Mouse (Mus musculus): Measurements from ENCODE around the gene Dnal4. TPM values are rescaled to one million over a fixed set of nuclear protein-coding genes. Genes with fewer than 3 reads are reported as not detected.

Gene Dnal4
- total RNA-seq, 2 experiments from 2014 or later: 10.4 to 12.6 TPM

- no peak for DNase-seq
Observed at GRCm38 (mm10) chr15:79763601-79764246, 13.9 kb downstream of the Dnal4 start.

GRCm38 (mm10) chr15:79763001-79763400, 14.6 kb downstream of the Dnal4 start:
- DNase-seq: no peak

DNA sequence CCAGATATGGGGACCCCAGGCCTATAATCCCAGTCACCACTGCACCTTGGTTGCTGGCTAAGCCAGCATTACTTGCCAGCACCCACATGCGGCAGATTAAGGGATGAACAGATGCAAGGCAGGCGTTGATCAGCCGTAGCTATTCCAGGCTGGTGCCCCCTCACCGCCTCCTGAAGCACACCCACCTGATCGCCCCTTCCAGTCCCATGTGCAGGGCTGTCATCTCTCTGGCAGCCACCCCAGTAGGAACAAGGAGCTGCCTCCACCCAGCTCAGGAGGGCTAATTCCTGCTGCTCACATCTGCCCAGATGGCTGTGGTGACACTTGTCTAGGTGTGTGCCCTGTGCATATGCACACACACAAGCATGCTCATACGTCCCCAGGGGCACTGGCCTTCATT, 16.7 kb downstream of the Dnal4 start:
- DNase-seq: no peak

GRCm38 (mm10) chr15:79757118-79757517, 20.5 kb downstream of the Dnal4 start:
- DNase-seq: no peak

- DNase-seq: no peak
Observed at GRCm38 (mm10) chr15:79755977-79756625, 21.5 kb downstream of the Dnal4 start.

DNA sequence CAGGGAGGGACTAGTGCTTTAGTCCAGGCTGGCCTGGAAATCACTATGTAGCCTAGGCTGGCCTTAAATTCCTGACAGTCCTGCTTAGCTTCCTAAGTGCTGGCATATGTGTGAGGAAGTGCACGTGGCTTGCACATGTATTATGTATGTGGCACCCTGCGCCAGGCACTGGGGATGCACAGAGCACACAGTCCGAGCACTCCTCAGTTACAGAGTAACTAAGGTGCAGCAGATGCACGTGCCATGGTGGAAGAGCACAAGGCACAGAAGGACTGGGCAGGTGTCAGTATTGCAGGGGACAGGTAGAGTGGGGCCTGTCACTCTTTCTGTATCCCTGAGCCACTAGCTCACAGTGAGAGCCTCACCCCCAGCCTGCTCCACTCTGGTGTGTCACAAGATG, 22.5 kb downstream of the Dnal4 start:
- no peak for DNase-seq

DNA sequence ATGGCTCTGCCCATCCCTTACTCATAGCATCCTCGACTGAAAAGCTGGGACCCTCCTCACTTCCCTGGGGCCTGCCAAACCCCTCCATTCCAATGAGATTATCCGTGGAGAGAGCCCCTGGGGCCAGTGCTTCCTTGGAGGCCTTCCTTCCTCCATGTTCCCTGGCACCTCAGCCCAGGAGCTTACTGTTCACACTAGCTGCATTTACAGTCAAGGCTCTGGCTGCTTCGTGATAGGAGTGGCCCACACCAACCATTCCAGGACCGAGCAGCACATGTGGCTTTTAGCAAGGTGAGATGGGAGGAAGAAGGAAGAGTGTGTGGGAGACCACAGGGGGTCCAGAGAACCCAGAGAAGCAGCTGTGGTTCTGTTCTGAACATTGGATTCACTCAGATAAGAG, 23.8 kb downstream of the Dnal4 start:
- DNase-seq: no peak

- no peak for DNase-seq
Observed at GRCm38 (mm10) chr15:79753420-79753752, 24.3 kb downstream of the Dnal4 start.

DNA sequence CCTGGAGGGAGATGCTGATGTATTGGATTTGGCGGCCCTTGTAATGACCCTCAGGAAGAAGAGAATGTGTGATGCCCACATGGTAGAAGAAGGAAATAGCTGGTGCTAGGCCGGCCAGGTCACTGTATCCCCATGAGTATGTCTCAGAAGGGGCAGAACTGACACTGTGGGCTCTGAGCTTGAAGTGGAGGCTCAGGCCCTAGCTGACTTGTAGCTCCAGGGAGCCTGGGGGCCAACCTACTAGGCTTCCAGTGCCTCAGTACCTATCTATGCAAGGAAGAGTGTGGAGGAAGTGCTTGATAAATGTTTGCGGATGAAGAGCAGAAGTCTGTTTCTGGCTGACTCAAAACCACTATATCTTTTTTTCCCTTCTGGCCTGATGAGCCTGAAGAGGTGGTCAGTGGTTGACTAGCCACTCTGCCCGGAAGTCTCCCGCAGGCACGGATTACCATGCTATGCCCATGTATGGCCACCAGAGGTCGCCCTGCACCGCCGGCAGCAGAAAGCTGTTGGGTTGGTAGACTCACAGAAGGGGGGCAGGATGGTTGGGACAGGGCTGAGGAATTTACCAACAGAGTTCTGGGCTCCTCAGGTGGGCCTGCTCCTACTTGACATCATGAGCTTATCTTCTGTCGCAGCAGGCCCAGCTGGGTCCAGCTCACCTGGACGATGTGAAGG, 24.8 kb downstream of the Dnal4 start:
- peak; percentile 80 for DNase-seq

DNA sequence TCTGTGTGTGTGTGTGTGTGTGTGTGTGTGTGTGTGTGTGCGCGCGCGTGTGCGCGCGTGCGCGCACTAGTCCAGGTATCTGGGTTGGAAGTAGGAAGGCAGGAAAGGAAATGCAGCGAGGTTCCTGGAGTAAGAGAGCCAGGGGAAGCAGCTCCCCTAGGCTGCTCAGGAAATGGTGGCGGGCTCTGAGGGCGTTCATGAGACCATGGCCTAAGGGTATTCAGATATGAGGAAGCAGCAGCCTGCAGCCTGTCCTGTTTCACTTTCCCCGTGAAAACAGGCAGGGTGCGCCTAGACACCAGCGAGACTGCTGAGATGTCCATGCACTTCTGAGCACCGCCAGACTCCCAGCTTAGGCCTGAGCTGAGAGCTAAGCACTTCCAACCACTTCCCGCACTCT, 25.9 kb downstream of the Dnal4 start:
- DNase-seq: no peak

DNA sequence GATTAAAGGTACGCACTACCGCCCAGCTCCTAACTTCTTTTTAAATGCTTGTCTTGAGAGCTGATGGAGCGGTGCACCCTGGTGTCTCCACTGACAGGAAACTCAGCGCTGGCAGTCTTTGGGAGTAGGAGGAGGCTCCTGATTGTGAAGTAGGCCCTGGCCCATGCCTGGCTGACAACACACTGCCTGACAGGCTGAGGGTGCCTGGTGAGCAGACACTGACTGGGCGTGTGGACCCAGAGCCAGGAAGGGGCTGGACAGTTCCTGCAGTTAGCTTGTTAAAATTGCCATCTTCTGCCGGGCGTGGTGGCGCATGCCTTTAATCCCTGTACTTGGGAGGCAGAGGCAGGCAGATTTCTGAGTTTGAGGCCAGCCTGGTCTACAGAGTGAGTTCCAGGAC, 27.4 kb downstream of the Dnal4 start:
- DNase-seq: no peak

GRCm38 (mm10) chr15:79749162-79749561, 28.5 kb downstream of the Dnal4 start:
- no peak for DNase-seq

- DNase-seq: no peak
Observed at GRCm38 (mm10) chr15:79747998-79748397, 29.7 kb downstream of the Dnal4 start.

- no peak for DNase-seq
Observed at GRCm38 (mm10) chr15:79745883-79746282, 31.8 kb downstream of the Dnal4 start.

DNA sequence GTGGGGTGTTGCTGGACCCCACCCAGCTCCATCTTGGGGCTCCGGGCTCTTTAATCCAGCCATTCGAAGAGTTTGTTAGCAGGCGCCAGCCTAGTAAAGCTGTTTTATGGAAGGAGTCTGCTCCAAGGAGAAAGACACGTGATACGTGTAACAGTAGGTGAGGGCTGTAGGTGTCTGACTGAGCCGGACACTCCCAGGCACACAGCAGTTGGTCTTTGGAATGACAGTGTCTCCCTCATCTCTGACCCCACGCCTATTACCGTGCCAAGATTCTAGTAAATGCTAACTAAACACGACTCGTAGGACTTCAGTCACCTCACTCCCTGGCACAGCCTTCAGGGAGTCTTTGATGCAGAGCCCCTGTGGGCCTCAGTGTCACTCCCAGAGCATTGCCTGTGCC, 32.3 kb downstream of the Dnal4 start:
- no peak for DNase-seq

- no peak for DNase-seq
Observed at GRCm38 (mm10) chr15:79744742-79745141, 32.9 kb downstream of the Dnal4 start.

DNA sequence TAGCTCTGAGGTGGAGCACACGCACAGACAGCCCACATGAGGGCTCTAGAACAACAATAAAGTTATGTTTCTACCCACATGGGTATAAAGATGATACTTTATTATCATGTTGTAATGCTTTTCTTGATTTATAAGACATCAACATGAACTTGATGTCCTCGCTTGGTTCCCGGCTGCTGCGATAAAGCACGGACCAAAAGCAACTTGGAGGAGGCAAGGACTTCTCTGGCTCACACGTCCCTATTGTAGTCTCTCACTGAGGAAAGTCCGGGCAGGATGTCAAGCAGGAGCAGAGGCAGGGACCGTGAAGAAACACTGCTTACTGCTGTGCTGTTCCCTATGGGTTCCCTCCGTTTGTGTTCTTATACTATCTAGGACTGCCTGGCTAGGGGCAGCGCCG, 33.6 kb downstream of the Dnal4 start:
- DNase-seq: no peak

DNA sequence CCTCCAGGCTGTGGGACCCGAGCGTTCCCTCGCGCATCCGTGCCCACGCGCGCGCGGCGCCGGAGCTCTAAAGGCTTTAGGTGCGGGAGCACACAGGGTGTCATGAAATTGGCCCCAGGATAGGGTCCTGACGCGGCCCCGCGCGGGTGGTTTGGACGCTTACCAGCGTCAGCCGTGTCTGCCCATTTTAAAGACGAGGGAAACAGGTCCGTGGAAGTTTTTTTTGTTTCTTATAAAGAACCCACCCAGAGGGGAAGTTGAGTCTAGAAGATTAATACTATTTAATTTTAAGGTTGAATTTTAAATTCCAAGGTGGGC, 35.0 kb downstream of the Dnal4 start:
- DNase-seq: no peak

DNA sequence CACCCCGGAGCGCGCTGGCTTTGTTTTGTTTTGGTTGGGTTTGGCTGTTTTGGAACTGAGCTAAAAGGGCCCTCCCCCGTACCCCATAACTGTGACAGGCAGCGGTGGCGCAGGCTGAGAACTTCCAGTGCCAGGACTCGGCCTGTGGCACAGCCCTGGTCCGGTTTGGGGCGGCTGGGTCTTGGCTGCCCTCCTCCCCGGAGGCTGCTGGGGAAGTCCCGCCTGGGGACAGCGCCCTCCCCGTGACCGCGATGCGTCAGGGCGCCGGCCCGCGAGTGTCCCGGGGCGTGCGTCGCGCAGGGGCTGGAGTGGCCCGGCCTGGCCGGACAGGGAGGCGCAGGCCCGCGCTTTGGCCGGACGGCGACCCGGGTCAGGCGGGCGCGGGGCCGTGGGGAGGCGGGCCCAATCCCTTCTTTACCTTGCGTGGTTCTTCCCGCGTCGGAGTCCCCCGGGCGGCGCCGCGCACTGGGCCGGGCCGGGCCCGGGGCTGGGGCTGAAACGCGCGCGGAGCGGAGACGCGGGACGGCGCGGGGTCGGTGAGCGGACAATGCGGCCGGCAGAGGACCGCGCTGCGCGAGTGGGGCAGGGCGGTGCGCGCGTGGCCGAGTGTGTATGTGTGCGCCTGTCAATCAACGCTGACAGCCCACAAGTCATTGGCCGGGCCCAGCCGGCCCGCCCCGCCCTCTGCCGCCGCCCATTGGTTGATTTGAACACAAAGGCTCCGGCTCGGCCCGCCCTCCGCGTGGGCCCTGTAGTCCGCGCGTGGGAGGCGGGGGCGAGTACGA, 35.5 kb downstream of the Dnal4 start, which contains the start of gene Sun2:
Gene Sun2, minus strand, starts transcription at position 616 of the 785 bp plus-strand sequence.
- DNase-seq: peak; percentile 93

- DNase-seq: peak; percentile 47
Observed at GRCm38 (mm10) chr15:79741173-79741858, 36.3 kb downstream of the Dnal4 start.

DNA sequence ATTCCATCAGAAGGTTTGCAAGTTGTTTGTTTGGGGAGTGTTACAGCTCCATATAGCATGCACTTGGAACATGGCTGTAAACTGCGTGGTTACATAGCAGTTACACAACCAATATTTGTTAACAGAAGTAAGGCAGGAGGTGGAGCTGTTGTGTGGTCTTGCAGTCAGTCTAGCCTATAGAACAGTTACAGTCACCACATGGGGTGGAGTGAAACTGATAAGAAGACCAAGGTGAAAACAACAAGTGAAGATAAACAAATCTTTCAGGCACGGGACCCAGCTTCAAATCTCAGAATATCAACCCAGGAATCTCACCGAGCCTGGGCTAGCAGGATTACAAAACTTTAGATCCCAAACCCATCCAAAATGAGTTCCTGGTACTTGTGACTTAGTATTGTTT, 36.9 kb downstream of the Dnal4 start:
- DNase-seq: no peak

- DNase-seq: no peak
Observed at GRCm38 (mm10) chr15:79734311-79734710, 43.3 kb downstream of the Dnal4 start.

All from gastrocnemius, postnatal 10 days (tissue).